Mouse (Mus musculus): Measurements from ENCODE around the gene Tstd3.
"Not testable (repeated sequence)": the region's sequence is repeated elsewhere in the genome, so short reads cannot be mapped to it uniquely, and the experiment has no call there.

Gene Tstd3

GRCm38 (mm10) chr4:21745723-21746122, 21.3 kb downstream of the Tstd3 start:
- no peak for DNase-seq (ENCODE audit: low read depth, low spot score)

GRCm38 (mm10) chr4:21744142-21744541, 22.9 kb downstream of the Tstd3 start:
- DNase-seq (ENCODE audit: low read depth, low spot score): not testable (repeated sequence)

GRCm38 (mm10) chr4:21739169-21739568, 27.8 kb downstream of the Tstd3 start:
- peak; percentile 31 for DNase-seq (ENCODE audit: low read depth, low spot score)

GRCm38 (mm10) chr4:21727615-21728165, 39.3 kb downstream of the Tstd3 start, which contains the start of gene Ccnc:
Gene Ccnc (plus strand): TSS chr4:21727701.
- peak; percentile 92 for DNase-seq (ENCODE audit: low read depth, low spot score)

- DNase-seq (ENCODE audit: low read depth, low spot score): peak; percentile 71
Observed at GRCm38 (mm10) chr4:21726912-21727614, 39.9 kb downstream of the Tstd3 start.

GRCm38 (mm10) chr4:21722752-21723334, 44.2 kb downstream of the Tstd3 start:
- DNase-seq (ENCODE audit: low read depth, low spot score): no peak

GRCm38 (mm10) chr4:21712147-21712546, 54.9 kb downstream of the Tstd3 start:
- peak; percentile 67 for DNase-seq (ENCODE audit: low read depth, low spot score)
